Mouse (Mus musculus): ENCODE data around the gene Prrt1. TPM values are rescaled to one million over a fixed set of nuclear protein-coding genes. Genes with fewer than 3 reads are reported as not detected.
A peak's percentile ranks its signal among the peaks of the same experiment; 100 is the strongest.

Prrt1 gene
- total RNA-seq, 2 experiments from 2014 or later, result 1.9 to 3.1 TPM

GRCm38 (mm10) chr17:34659181-34659896, 30.0 kb downstream of the Prrt1 start:
- intact Hi-C loops (cut with DNase I), result no loop called here
- DNase-seq, result no peak

- intact Hi-C loops (cut with DNase I), result no loop called here
- DNase-seq, result no peak
These were observed 30.5 kb downstream of the Prrt1 start for GRCm38 (mm10) chr17:34659897-34660214.

DNA sequence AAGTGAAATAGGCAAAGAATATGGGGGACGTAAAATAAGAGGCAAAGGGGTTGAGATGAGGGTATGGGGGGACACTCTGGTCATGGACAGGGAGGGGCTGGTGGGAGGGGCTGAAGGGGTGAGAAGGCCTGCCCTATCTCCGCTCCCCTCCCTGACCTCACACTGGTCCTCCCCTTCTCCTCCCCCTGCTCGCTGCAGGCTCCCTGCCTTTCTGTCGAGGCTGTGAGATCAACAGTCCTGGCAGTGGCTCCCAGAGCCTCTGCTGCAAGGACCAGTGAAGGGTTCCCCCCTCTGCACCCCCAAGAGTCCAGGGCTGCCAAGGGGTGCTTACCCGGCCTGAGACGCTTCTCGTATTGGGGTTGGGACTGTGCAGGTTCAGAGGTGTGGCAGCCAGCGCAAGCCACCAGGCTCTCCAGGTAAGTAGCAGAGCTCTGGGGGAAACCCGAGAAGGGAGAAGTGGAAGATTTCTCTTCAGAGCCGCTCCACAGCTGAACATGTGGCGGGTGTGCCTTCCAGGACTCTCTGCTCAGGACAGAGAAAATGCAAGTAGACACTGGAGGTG, 31.0 kb downstream of the Prrt1 start:
- intact Hi-C loops (cut with DNase I), result no loop called here
- peak; percentile 49 to 60 for DNase-seq

DNA sequence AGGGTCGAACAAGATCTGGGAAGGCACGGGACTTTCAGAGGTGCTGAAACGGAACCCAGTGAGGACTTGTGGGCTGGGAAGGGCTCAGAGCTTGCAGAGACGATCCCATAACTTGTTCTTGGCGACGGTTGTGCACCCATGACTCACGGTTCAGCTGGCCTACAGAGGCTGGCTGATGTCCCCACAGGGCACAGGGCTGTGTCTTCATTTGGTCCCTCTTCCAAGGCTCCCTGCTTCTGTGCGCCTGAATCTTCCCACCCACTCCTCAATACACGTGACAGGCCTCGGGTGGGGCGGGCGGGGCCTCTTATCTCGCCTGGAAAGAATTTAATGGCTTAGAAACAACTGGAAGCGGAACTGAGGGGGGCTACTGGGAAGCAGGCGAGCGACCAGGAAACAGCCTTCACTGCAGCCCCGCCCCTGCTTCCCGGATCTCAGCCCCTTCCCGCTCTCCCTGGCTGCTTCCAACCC, 31.8 kb downstream of the Prrt1 start:
- intact Hi-C loops (cut with DNase I), result no loop called here
- DNase-seq, result peak; percentile 69 to 73

DNA sequence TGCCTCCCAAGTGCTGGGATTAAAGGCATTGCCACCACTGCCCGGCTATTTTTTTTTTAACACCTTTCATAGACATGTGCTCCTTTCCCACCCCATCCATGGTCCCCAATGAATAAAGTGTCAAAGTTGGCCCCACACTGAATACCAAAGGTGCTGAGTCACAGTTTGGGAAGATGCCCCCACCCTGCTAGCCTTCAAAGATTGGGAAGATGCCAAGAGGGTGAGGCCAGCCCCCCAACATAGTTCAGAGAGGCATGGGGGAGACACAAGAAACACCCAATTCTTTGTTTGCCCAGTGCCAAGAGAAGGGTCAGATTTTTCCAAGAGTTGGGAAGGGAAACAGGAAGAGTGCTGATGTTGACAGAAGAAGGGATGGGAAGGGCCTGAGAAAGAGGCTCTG, 33.1 kb downstream of the Prrt1 start:
- no peak for DNase-seq
- intact Hi-C loops (cut with DNase I), result loop anchor here (2.0 kb wide), 1 partner anchor 18 kb away; no protein-coding TSS in a partner anchor

GRCm38 (mm10) chr17:34662978-34663377, 33.6 kb downstream of the Prrt1 start:
- DNase-seq, result no peak
- intact Hi-C loops (cut with DNase I), result loop anchor here (2.0 kb wide), 1 partner anchor 18 kb away; no protein-coding TSS in a partner anchor

DNA sequence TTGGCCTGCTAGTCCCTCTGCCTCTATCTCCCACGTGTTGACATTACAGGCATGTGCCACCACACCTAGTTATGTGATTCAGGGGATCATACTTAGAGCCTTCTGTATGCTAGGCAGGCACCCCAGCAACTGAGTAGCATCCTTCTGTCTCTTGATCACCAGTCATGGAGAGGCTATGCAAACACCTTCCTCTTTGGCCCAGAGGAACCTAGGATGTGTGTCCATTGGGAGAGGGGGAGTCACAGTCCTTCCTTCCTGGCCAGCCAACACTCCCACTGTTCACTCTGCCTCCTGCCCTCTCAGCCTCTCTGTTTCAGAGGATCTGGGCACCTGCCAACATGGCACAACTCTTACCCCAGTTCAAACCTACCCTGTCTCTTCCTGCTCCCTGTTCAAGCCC, 34.2 kb downstream of the Prrt1 start:
- intact Hi-C loops (cut with DNase I), result loop anchor here (2.0 kb wide), 1 partner anchor 17 kb away; no protein-coding TSS in a partner anchor
- no peak for DNase-seq

GRCm38 (mm10) chr17:34664472-34664871, 35.1 kb downstream of the Prrt1 start:
- no peak for DNase-seq
- intact Hi-C loops (cut with DNase I), result no loop called here

- intact Hi-C loops (cut with DNase I), result no loop called here
- no peak for DNase-seq
These were observed 40.9 kb downstream of the Prrt1 start, which contains the start of gene Tnxb for GRCm38 (mm10) chr17:34670235-34670634. Tnxb (plus strand) TSS chr17:34670535.

- no peak for DNase-seq
- intact Hi-C loops (cut with DNase I), result no loop called here
These were observed 42.1 kb downstream of the Prrt1 start for GRCm38 (mm10) chr17:34671151-34672066.

GRCm38 (mm10) chr17:34672246-34672792, 43.0 kb downstream of the Prrt1 start:
- intact Hi-C loops (cut with DNase I), result no loop called here
- no peak for DNase-seq

- DNase-seq, result no peak
- intact Hi-C loops (cut with DNase I), result no loop called here
These were observed 43.8 kb downstream of the Prrt1 start for GRCm38 (mm10) chr17:34673139-34673538.

- DNase-seq, result no peak
- intact Hi-C loops (cut with DNase I), result no loop called here
These were observed 45.3 kb downstream of the Prrt1 start for GRCm38 (mm10) chr17:34674524-34675204.

GRCm38 (mm10) chr17:34675205-34676092, 46.1 kb downstream of the Prrt1 start:
- DNase-seq, result no peak
- intact Hi-C loops (cut with DNase I), result no loop called here

- no peak for DNase-seq
- intact Hi-C loops (cut with DNase I), result no loop called here
These were observed 46.7 kb downstream of the Prrt1 start for GRCm38 (mm10) chr17:34676093-34676460.

GRCm38 (mm10) chr17:34676671-34677070, 47.3 kb downstream of the Prrt1 start:
- DNase-seq, result no peak
- intact Hi-C loops (cut with DNase I), result no loop called here

DNA sequence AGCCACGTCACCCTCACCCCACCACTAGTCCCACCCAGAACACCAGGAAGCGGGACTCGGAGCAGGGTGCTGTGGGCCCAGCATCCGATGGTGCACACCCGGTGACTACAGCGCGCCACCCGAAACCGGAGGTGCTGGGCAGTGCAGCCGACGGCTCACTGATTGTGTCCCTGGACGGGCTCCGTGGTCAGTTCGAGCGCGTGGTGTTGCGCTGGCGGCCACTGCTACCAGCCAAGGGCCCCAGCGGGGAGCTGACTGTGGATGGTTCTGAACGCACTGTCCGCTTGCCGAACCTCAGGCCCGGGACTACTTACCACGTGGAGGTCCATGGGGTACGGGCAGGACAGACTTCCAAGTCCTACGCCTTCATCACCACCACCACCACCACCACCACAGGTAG, 50.9 kb downstream of the Prrt1 start:
- no peak for DNase-seq
- intact Hi-C loops (cut with DNase I), result loop anchor here (2.0 kb wide), 1 partner anchor 17 kb away; no protein-coding TSS in a partner anchor

GRCm38 (mm10) chr17:34680621-34681020, 51.3 kb downstream of the Prrt1 start:
- no peak for DNase-seq
- intact Hi-C loops (cut with DNase I), result loop anchor here (2.0 kb wide), 1 partner anchor 18 kb away; no protein-coding TSS in a partner anchor

DNA sequence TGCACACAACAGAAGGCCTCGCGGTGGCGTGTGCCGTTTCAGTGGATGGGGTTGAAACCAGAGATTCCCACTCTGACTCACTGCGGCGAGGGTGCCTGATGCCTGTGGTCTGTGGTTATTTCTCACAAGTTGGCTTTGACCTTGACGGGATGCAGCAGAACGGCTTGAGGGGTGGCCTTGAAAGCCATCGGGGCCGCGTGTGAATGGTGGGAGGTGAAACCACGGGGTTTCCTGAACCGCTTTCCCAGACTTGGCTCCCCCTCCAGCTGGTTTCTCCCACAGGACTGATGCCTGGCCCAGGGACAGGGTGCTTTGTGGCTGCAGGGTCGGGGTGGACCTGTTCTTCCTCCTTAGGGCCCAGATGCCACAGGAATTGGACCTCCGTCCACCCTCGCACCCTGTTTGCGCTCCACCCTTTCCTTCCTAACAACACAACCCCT, 51.8 kb downstream of the Prrt1 start:
- intact Hi-C loops (cut with DNase I), result loop anchor here (2.0 kb wide), 1 partner anchor 18 kb away; no protein-coding TSS in a partner anchor
- DNase-seq, result peak in 1 of 2 experiments; percentile 52
